26 mouse cellular contexts compared by ENCODE assay signal in the genomic region with DNA sequence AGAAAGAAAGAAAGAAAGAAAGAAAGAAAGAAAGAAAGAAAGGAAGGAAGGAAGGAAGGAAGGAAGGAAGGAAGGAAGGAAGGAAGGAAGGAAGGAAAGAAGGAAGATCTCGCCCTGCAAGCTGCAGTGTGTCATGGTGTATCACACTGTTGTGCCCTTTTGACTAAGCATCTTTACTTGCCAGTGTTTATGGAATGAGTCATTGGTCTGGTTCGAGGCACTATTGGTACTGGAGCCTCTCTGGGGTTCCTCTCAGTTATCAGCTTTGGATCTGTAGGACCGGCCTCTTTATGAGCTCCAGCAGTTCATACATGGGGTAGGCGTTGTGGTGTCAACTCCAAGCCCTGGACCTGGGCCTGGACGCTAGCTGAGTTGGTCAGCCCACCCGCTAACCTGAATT. TPM values are rescaled to one million over a fixed set of nuclear protein-coding genes. Genes with fewer than 3 reads are reported as not detected.
"Had no signal": no experiment of that assay in that cellular context is flagged by ENCODE, and none has a peak within 500 bp of the region (broad histone marks: within the 10 kb centered on the region; RNA-seq: fewer than 3 reads in every experiment).

No protein-coding gene starts in this region.

- H3K36me3 ChIP-seq: midbrain, embryonic 10.5 days; midbrain, embryonic 12.5 days; neural tube, embryonic 13.5 days; neural tube, embryonic 15.5 days had no signal

- H3K4me3 ChIP-seq: midbrain, embryonic 10.5 days; midbrain, embryonic 12.5 days; myocyte; neural tube, embryonic 13.5 days; neural tube, embryonic 15.5 days had no signal

- H3K27ac ChIP-seq: midbrain, embryonic 10.5 days; midbrain, embryonic 12.5 days; neural tube, embryonic 13.5 days; neural tube, embryonic 15.5 days had no signal

- DNase-seq: lung, adult 18-20 months; lung, embryonic 14.5 days; lung, postnatal 10 days; lung, postnatal 4 days; midbrain, embryonic 14.5 days; retina, postnatal 1 day; right cerebral cortex, adult 18-20 months; right cerebral cortex, postnatal 25 days; right cerebral cortex, postnatal 4 days; spleen, adult 18-20 months; thymus, adult 2 months; thymus, postnatal 25 days; thymus, postnatal 4 days had no signal

- H3K27me3 ChIP-seq: neural tube, embryonic 13.5 days; neural tube, embryonic 15.5 days had no signal

- H3K9me3 ChIP-seq: midbrain, embryonic 10.5 days; midbrain, embryonic 12.5 days; neural tube, embryonic 13.5 days; neural tube, embryonic 15.5 days had no signal

- ATAC-seq: midbrain, embryonic 16.5 days had no signal

- H3K4me2 ChIP-seq: lung, embryonic 14.5 days; midbrain, embryonic 12.5 days; neural tube, embryonic 13.5 days; neural tube, embryonic 15.5 days had no signal

- H3K9ac ChIP-seq: lung, embryonic 14.5 days; midbrain, embryonic 12.5 days; neural tube, embryonic 13.5 days; neural tube, embryonic 15.5 days had no signal

RNA-seq across cellular contexts. Expression of a gene that starts 45.4 kb away (rescaled TPM):
- total RNA-seq: megakaryocyte, adult 5-6 weeks; megakaryocyte-erythroid progenitor cell, adult 5-6 weeks had no signal
- polyA plus RNA-seq: midbrain, embryonic 10.5 days; midbrain, embryonic 12.5 days; myocyte; neural tube, embryonic 11.5 days; neural tube, embryonic 15.5 days; small intestine, adult 2 months; testis, adult 2 months; urinary bladder, adult 2 months had no signal

RNA-seq across cellular contexts. Expression of a gene that starts 57.7 kb away (rescaled TPM):
- polyA plus RNA-seq: midbrain, embryonic 10.5 days; midbrain, embryonic 12.5 days; midbrain, embryonic 14.5 days; midbrain, embryonic 16.5 days; neural tube, embryonic 11.5 days; neural tube, embryonic 13.5 days; neural tube, embryonic 15.5 days; small intestine, adult 2 months; stomach, embryonic 14.5 days; urinary bladder, adult 2 months had no signal
